Mouse (Mus musculus) right cerebral cortex, postnatal 14 days (tissue): ENCODE data around the gene Erc2.

Experiments
- DNase-seq: peaks from one replicate; pipeline ENCODE4 v3.0.0; 2022

Erc2 gene

GRCm38 (mm10) chr14:27668151-27668550 is 45.9 kb downstream of the Erc2 start:
- no peak for DNase-seq

GRCm38 (mm10) chr14:27669939-27670338 is 47.7 kb downstream of the Erc2 start:
- DNase-seq, result no peak

GRCm38 (mm10) chr14:27672761-27673160 is 50.5 kb downstream of the Erc2 start:
- DNase-seq, result peak; percentile 16

- no peak for DNase-seq
Observed at GRCm38 (mm10) chr14:27674096-27674495, 51.9 kb downstream of the Erc2 start.

GRCm38 (mm10) chr14:27674561-27674960 is 52.3 kb downstream of the Erc2 start:
- no peak for DNase-seq

GRCm38 (mm10) chr14:27675071-27675470 is 52.8 kb downstream of the Erc2 start:
- no peak for DNase-seq

- DNase-seq, result no peak
Observed at GRCm38 (mm10) chr14:27682368-27683052, 60.3 kb downstream of the Erc2 start.

- peak; percentile 24 for DNase-seq
Observed at GRCm38 (mm10) chr14:27695781-27696180, 73.6 kb downstream of the Erc2 start.

GRCm38 (mm10) chr14:27717364-27717763 is 95.1 kb downstream of the Erc2 start:
- DNase-seq, result no peak

- no peak for DNase-seq
Observed at GRCm38 (mm10) chr14:27719601-27720000, 97.4 kb downstream of the Erc2 start.

- no peak for DNase-seq
Observed at GRCm38 (mm10) chr14:27720944-27721343, 98.7 kb downstream of the Erc2 start.

GRCm38 (mm10) chr14:27721759-27722158 is 99.5 kb downstream of the Erc2 start:
- no peak for DNase-seq

- no peak for DNase-seq
Observed at GRCm38 (mm10) chr14:27727541-27727940, 105.3 kb downstream of the Erc2 start.

- no peak for DNase-seq
Observed at GRCm38 (mm10) chr14:27731086-27731485, 108.9 kb downstream of the Erc2 start.

GRCm38 (mm10) chr14:27739436-27739835 is 117.2 kb downstream of the Erc2 start:
- no peak for DNase-seq

- DNase-seq, result peak; percentile 79
Observed at GRCm38 (mm10) chr14:27741248-27741916, 119.2 kb downstream of the Erc2 start.

- DNase-seq, result no peak
Observed at GRCm38 (mm10) chr14:27754340-27754739, 132.1 kb downstream of the Erc2 start.

- DNase-seq, result no peak
Observed at GRCm38 (mm10) chr14:27756901-27757300, 134.7 kb downstream of the Erc2 start.

- peak; percentile 24 for DNase-seq
Observed at GRCm38 (mm10) chr14:27758230-27758629, 136.0 kb downstream of the Erc2 start.

- DNase-seq, result no peak
Observed at GRCm38 (mm10) chr14:27759069-27759628, 136.9 kb downstream of the Erc2 start.

GRCm38 (mm10) chr14:27759982-27760381 is 137.8 kb downstream of the Erc2 start:
- DNase-seq, result no peak

GRCm38 (mm10) chr14:27775367-27775766 is 153.1 kb downstream of the Erc2 start:
- DNase-seq, result no peak

- DNase-seq, result no peak
Observed at GRCm38 (mm10) chr14:27778503-27778902, 156.3 kb downstream of the Erc2 start.

- DNase-seq, result no peak
Observed at GRCm38 (mm10) chr14:27778982-27779701, 156.9 kb downstream of the Erc2 start.
